Mouse (Mus musculus): ENCODE results near the gene Nckap5l. TPM values are rescaled to one million over a fixed set of nuclear protein-coding genes. Genes with fewer than 3 reads are reported as not detected.

Gene Nckap5l
- total and polyA plus RNA-seq, 3 experiments: 3.5 to 5.2 (median 4.2) TPM

DNA sequence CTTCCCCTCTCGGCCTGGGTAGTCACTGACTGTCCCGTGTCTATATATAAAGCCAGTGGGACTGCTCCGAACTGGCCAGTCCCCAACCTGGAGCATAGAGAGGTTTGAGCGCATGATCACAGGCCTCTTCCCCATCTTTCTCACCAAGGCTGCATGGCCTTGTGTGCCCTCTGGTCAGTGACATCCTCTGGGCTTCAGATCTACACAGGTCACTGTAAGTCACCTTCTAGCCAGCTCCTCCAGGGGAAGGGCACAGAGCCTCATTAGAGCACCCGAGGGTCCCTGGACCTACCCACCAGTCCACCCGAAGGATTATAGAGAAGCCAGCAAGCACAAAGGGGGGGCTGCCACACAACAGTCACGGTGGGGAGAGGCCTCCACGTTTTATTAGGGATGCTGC lies 35.9 kb downstream of the Nckap5l start:
- 62% methylated on average over 8 of the region's 8 CpGs for WGBS
- no peaks in the 10 kb centered on the region for H3K36me3 ChIP-seq (ENCODE audit: control insufficient read depth, insufficient read depth, low read length)
- no peak overlapping the region for H3K9ac ChIP-seq (ENCODE audit: low read depth, low read length)

DNA sequence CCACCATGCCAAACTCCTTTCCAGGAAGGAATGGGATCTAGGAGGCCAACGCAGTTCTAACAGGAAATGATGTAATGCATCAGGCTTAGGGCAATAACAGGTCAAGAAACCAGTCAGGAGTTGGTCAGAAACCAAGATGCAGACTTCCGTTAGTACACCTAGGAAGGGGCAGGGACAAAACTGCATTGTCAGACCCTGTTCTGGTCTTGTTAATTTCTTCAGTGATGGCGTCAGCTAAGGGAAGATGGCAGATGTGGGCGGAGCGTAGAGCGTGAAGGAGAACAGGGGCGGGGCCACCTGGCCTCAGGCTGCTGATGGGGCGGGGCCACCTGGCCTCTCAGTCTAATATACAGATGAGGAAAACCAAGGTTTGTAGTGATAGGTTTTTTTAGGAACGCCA lies 36.4 kb downstream of the Nckap5l start:
- TF ChIP-seq POLR2A (IDR thresholded peaks at IDR 0.05; ENCODE audit: insufficient read depth, low read depth, low read length): no peak
- TF ChIP-seq CTCF (IDR thresholded peaks at IDR 0.05): no peak
- no peak for TF ChIP-seq EP300 (IDR thresholded peaks at IDR 0.05; ENCODE audit: insufficient read depth, low read depth, low read length)
- intact Hi-C loops (cut with DNase I): loop anchor here (2.0 kb wide), 1 partner anchor 36 kb away; the partner anchor contains the start of gene Nckap5l

More for the DNA sequence above, 35.9 kb downstream of the Nckap5l start:
- H3K4me3 ChIP-seq: no peak overlapping the region
- no peaks in the 10 kb centered on the region for H3K79me2 ChIP-seq (replicated peaks; ENCODE audit: control insufficient read depth, insufficient read depth, low read length)
- no peaks in the 10 kb centered on the region for H3K27me3 ChIP-seq (ENCODE audit: control insufficient read depth, insufficient read depth, low read length)
- DNase-seq: no peak
- peaks cover 8% of the 10 kb centered on the region for H3K4me1 ChIP-seq (ENCODE audit: control insufficient read depth, insufficient read depth, low read length)
- peak overlapping the region; percentile 94 for H3K27ac ChIP-seq
- intact Hi-C loops (cut with DNase I): loop anchor here (2.0 kb wide), 1 partner anchor 35 kb away; the partner anchor contains the start of gene Nckap5l
- TF ChIP-seq EP300 (IDR thresholded peaks at IDR 0.05; ENCODE audit: insufficient read depth, low read depth, low read length) (no peak), POLR2A (IDR thresholded peaks at IDR 0.05; ENCODE audit: insufficient read depth, low read depth, low read length) (no peak), CTCF (IDR thresholded peaks at IDR 0.05) (no peak)

DNA sequence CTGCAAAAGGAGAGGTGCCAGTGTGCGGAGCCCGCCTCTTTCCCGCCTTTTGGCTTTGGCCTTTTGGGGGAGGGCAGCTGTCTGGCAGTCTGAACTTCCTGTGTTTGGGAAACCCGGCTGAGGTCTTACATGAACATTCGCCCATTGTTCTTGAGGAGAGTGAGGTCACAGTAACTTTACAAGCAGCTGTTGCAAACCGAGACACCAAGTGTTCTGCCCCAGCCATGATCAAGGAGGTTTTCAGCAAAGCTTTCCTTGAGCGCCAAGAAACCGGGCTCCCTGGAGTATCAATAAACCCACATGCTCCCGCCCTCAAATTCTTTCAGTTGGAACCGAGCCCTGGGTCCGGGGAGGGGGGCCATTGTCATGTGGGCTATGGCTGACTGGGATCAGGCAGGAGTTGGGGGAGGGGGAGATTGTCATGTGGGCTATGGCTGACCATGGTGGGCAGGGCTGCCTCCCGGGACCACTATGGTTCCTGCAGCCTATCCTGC lies 37.0 kb downstream of the Nckap5l start:
- peak; percentile 84 to 86 for DNase-seq
- peaks cover 10% of the 10 kb centered on the region for H3K4me1 ChIP-seq (ENCODE audit: control insufficient read depth, insufficient read depth, low read length)
- H3K9ac ChIP-seq (ENCODE audit: low read depth, low read length): 0 out of 2 replicates have a peak overlapping the region, but pooled peaks have one; percentile 5
- H3K27me3 ChIP-seq (ENCODE audit: control insufficient read depth, insufficient read depth, low read length): no peaks in the 10 kb centered on the region
- H3K4me3 ChIP-seq: peak overlapping the region; percentile 6; the same call in 1 of the 2 replicates
- TF ChIP-seq POLR2A (IDR thresholded peaks at IDR 0.05; ENCODE audit: insufficient read depth, low read depth, low read length): peak; percentile 49; the same call in 1 of the 2 replicates
- no peak for TF ChIP-seq CTCF (IDR thresholded peaks at IDR 0.05)
- peak; percentile 73; the same call in 1 of the 2 replicates for TF ChIP-seq EP300 (IDR thresholded peaks at IDR 0.05; ENCODE audit: insufficient read depth, low read depth, low read length)
- H3K36me3 ChIP-seq (ENCODE audit: control insufficient read depth, insufficient read depth, low read length): no peaks in the 10 kb centered on the region
- H3K79me2 ChIP-seq (replicated peaks; ENCODE audit: control insufficient read depth, insufficient read depth, low read length): no peaks in the 10 kb centered on the region
- H3K27ac ChIP-seq: peak overlapping the region; percentile 94
- 16% methylated on average over 12 of the region's 12 CpGs for WGBS
- intact Hi-C loops (cut with DNase I): loop anchor here (2.0 kb wide), 1 partner anchor 36 kb away; the partner anchor contains the start of gene Nckap5l

More for the DNA sequence above, 36.4 kb downstream of the Nckap5l start:
- Histone ChIP-seq H3K36me3 (ENCODE audit: control insufficient read depth, insufficient read depth, low read length) (no peaks in the 10 kb centered on the region), H3K4me1 (ENCODE audit: control insufficient read depth, insufficient read depth, low read length) (peaks cover 10% of the 10 kb centered on the region), H3K79me2 (replicated peaks; ENCODE audit: control insufficient read depth, insufficient read depth, low read length) (no peaks in the 10 kb centered on the region), H3K9ac (ENCODE audit: low read depth, low read length) (no peak overlapping the region), H3K4me3 (no peak overlapping the region; the same call in 1 of the 2 replicates), H3K27ac (peak overlapping the region; percentile 94), H3K27me3 (ENCODE audit: control insufficient read depth, insufficient read depth, low read length) (no peaks in the 10 kb centered on the region)
- 42% methylated on average over 9 of the region's 9 CpGs for WGBS
- DNase-seq: peak in 1 of 2 experiments; percentile 48

DNA sequence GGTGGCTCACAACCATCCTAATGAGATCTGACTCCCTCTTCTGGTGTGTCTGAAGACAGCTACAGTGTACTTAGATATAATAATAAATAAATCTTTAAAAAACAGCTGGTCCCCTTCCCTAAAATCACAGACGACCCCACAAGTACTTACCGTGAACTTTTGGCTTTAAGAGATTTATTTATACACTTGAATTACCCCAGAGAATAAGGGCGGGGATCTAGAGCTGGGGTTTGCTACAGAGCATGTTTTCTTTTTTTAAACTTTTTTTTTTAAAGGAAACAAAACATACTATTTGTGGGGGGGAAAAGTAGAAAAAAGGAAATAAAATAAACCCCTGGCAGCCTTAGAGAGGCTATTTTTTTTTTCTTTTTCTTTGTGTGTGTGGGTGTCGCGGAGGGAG lies 37.4 kb downstream of the Nckap5l start:
- intact Hi-C loops (cut with DNase I): loop anchor here (2.0 kb wide), 1 partner anchor 37 kb away; the partner anchor contains the start of gene Nckap5l
- peaks cover 10% of the 10 kb centered on the region for H3K4me1 ChIP-seq (ENCODE audit: control insufficient read depth, insufficient read depth, low read length)
- H3K27me3 ChIP-seq (ENCODE audit: control insufficient read depth, insufficient read depth, low read length): no peaks in the 10 kb centered on the region
- H3K4me3 ChIP-seq: no peak overlapping the region
- no peaks in the 10 kb centered on the region for H3K36me3 ChIP-seq (ENCODE audit: control insufficient read depth, insufficient read depth, low read length)
- DNase-seq: no peak
- no peak overlapping the region for H3K9ac ChIP-seq (ENCODE audit: low read depth, low read length)
- peak overlapping the region; percentile 94 for H3K27ac ChIP-seq
- TF ChIP-seq EP300 (IDR thresholded peaks at IDR 0.05; ENCODE audit: insufficient read depth, low read depth, low read length) (no peak), CTCF (IDR thresholded peaks at IDR 0.05) (peak; percentile 24), POLR2A (IDR thresholded peaks at IDR 0.05; ENCODE audit: insufficient read depth, low read depth, low read length) (no peak)
- WGBS: 30% methylated on average over 5 of the region's 5 CpGs
- H3K79me2 ChIP-seq (replicated peaks; ENCODE audit: control insufficient read depth, insufficient read depth, low read length): no peaks in the 10 kb centered on the region

DNA sequence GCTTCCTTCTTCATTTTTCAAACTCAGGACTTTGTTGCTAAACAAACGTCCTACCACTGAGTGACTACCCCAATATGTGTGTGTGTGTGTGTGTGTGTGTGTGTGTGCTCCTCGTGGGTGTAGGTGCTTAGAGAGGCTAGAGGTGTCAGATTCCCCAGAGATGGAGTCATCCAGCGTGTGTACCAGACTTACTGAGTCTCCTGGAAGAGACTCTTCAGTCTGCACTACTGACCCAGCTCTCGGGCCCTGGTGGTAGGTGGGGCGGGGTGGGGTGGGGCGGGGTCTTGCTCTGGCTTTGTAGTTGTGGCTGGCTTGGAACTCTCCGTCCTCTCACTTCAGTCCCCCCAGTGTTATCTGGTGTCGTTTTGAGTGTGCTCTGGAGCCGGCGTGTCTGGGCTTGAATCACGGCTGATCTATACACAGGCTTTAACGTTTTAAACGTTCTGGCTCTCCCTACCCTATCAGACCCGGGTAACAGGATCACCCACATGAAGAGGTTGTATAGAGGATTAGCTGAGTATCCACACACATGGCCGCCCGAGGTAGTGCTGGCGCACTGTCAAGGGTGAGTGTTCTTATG lies 39.8 kb downstream of the Nckap5l start:
- TF ChIP-seq POLR2A (IDR thresholded peaks at IDR 0.05; ENCODE audit: insufficient read depth, low read depth, low read length) (no peak), CTCF (IDR thresholded peaks at IDR 0.05) (no peak), EP300 (IDR thresholded peaks at IDR 0.05; ENCODE audit: insufficient read depth, low read depth, low read length) (no peak)
- Histone ChIP-seq H3K36me3 (ENCODE audit: control insufficient read depth, insufficient read depth, low read length) (no peaks in the 10 kb centered on the region), H3K27ac (no peak overlapping the region), H3K9ac (ENCODE audit: low read depth, low read length) (no peak overlapping the region), H3K4me3 (no peak overlapping the region), H3K27me3 (ENCODE audit: control insufficient read depth, insufficient read depth, low read length) (no peaks in the 10 kb centered on the region), H3K79me2 (replicated peaks; ENCODE audit: control insufficient read depth, insufficient read depth, low read length) (no peaks in the 10 kb centered on the region), H3K4me1 (ENCODE audit: control insufficient read depth, insufficient read depth, low read length) (peaks cover 10% of the 10 kb centered on the region)
- intact Hi-C loops (cut with DNase I): no loop called here
- no peak for DNase-seq
- WGBS: 38% methylated on average over 17 of the region's 17 CpGs

DNA sequence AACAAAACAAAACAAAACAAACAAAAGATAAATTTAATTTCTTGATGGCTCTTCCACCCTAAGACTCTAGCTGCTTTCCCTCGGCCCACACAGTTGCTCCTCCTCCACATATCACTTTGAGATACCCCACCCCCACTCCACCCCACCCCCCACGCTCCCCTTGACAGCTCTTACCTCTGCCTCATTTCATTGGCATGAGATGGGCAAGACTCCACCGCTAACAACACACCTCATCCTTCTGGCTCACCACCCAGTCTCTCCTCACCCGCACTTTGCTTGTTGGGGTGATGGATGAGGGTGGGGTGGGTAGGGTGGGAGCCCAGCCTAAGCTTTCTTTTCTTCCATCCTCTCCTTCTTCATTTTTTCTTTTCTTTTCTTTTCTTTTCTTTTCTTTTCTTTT lies 40.6 kb downstream of the Nckap5l start:
- no peak for DNase-seq
- no peaks in the 10 kb centered on the region for H3K36me3 ChIP-seq (ENCODE audit: control insufficient read depth, insufficient read depth, low read length)
- H3K27me3 ChIP-seq (ENCODE audit: control insufficient read depth, insufficient read depth, low read length): no peaks in the 10 kb centered on the region
- no peaks in the 10 kb centered on the region for H3K79me2 ChIP-seq (replicated peaks; ENCODE audit: control insufficient read depth, insufficient read depth, low read length)
- peak overlapping the region; percentile 28; the same call in 1 of the 2 replicates for H3K27ac ChIP-seq
- TF ChIP-seq POLR2A (IDR thresholded peaks at IDR 0.05; ENCODE audit: insufficient read depth, low read depth, low read length): no peak
- no peak for TF ChIP-seq EP300 (IDR thresholded peaks at IDR 0.05; ENCODE audit: insufficient read depth, low read depth, low read length)
- TF ChIP-seq CTCF (IDR thresholded peaks at IDR 0.05): no peak
- 20% methylated on average over 4 of the region's 4 CpGs for WGBS
- H3K4me3 ChIP-seq: no peak overlapping the region
- intact Hi-C loops (cut with DNase I): loop anchor here (1.0 kb wide), 1 partner anchor 54 kb away; no protein-coding TSS in a partner anchor
- H3K4me1 ChIP-seq (ENCODE audit: control insufficient read depth, insufficient read depth, low read length): peaks cover 10% of the 10 kb centered on the region
- no peak overlapping the region for H3K9ac ChIP-seq (ENCODE audit: low read depth, low read length)
